Mouse (Mus musculus) liver, postnatal 0 days (tissue): ENCODE results near the gene Rbms3.

Experiments
- CTCF ChIP-seq: sonication (generic); IDR thresholded peaks from 2 replicates; pipeline ENCODE4 v1.5.1; 2016; ENCODE audit warnings: antibody characterized with exemption, low read depth
- EP300 ChIP-seq: IDR thresholded peaks from 2 replicates; pipeline ENCODE4 v1.6.1; 2016; ENCODE audit warnings: antibody characterized with exemption, low read depth, mild to moderate bottlenecking

DNA sequence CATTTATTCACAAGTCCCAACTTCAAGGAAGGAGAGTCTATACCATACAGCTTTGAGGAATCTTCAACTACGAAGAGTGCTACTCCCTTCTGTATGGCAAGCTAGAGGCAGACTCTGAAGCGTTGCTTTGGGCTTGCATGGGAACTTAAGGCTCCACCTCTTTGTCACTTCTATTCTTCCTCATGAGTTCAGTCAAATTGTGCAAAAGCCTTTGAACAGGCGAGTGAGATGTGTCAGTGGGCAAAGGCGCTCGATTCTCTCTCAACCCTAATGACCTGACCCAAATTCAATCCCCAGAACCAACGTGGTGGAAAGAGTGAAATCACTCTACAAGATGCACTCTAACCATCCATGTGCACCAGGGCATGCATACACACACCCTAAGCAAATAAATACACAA is 47.1 kb downstream of the Rbms3 start:
- TF ChIP-seq EP300 (no peak), CTCF (no peak)
